Mouse (Mus musculus) C2C12 (cell line): ENCODE measurements around the gene Lrguk. TPM values are rescaled to one million over a fixed set of nuclear protein-coding genes. Genes with fewer than 3 reads are reported as not detected.

Experiments
- H3K27me3 ChIP-seq: one replicate; pipeline ENCODE4 v1.6.1; 2011; ENCODE audit not compliant: control insufficient read depth, insufficient read depth, insufficient read length
- H3K36me3 ChIP-seq: one replicate; pipeline ENCODE4 v1.6.1; 2011; ENCODE audit not compliant: control insufficient read depth, insufficient read depth
- H3K4me3 ChIP-seq: one replicate; pipeline ENCODE4 v1.5.1; 2011; ENCODE audit warnings: mild to moderate bottlenecking, control low read depth; ENCODE audit not compliant: poor library complexity, insufficient read depth, severe bottlenecking
- H3K79me2 ChIP-seq: one replicate; pipeline ENCODE4 v1.6.1; 2011; ENCODE audit not compliant: control insufficient read depth, insufficient read depth
- H3K79me3 ChIP-seq: one replicate; pipeline ENCODE4 v1.6.1; 2011; ENCODE audit warnings: low read depth, control low read depth
- H3ac ChIP-seq: one replicate; pipeline ENCODE3; 2011; ENCODE audit warnings: low read depth; ENCODE audit not compliant: control insufficient read depth, insufficient read length
- CEBPB ChIP-seq: IDR thresholded peaks from one replicate; pipeline ENCODE4 v1.6.1; 2011; ENCODE audit warnings: low read depth, mild to moderate bottlenecking, control low read depth, moderate library complexity
- CTCF ChIP-seq: IDR thresholded peaks from one replicate; pipeline ENCODE4 v1.5.1; 2011; ENCODE audit not compliant: control insufficient read depth, insufficient read depth, insufficient read length
- FOSL1 ChIP-seq: IDR thresholded peaks from one replicate; pipeline ENCODE4 v1.8.0; 2011; ENCODE audit warnings: mild to moderate bottlenecking, low read length; ENCODE audit not compliant: poor library complexity, insufficient read depth, severe bottlenecking
- MAX ChIP-seq: IDR thresholded peaks from one replicate; pipeline ENCODE4 v1.6.1; 2011; ENCODE audit warnings: mild to moderate bottlenecking, control low read depth
- MYOD1 ChIP-seq: IDR thresholded peaks from one replicate; pipeline ENCODE4 v1.6.1; 2011; ENCODE audit warnings: low read depth; ENCODE audit not compliant: control insufficient read depth, insufficient read length
- MYOG ChIP-seq: IDR thresholded peaks from one replicate; pipeline ENCODE4 v1.6.1; 2011; ENCODE audit not compliant: control insufficient read depth, insufficient read length; ENCODE audit errors: extremely low read depth
- USF1 ChIP-seq: IDR thresholded peaks from one replicate; pipeline ENCODE4 v1.6.1; 2011; ENCODE audit warnings: low read depth, mild to moderate bottlenecking, control low read depth, moderate library complexity
- polyA plus RNA-seq: library from polyadenylated mRNA; unstranded; fragments of >200 nt; fragmentation: generic; extraction: Trizol; gene quantifications from one replicate; pipeline ENCODE4 v1.2.1, GENCODE M21; 2012; ENCODE audit warnings: missing spikeins

The Lrguk gene
- polyA plus RNA-seq, 1 experiment: 0.32 TPM

DNA sequence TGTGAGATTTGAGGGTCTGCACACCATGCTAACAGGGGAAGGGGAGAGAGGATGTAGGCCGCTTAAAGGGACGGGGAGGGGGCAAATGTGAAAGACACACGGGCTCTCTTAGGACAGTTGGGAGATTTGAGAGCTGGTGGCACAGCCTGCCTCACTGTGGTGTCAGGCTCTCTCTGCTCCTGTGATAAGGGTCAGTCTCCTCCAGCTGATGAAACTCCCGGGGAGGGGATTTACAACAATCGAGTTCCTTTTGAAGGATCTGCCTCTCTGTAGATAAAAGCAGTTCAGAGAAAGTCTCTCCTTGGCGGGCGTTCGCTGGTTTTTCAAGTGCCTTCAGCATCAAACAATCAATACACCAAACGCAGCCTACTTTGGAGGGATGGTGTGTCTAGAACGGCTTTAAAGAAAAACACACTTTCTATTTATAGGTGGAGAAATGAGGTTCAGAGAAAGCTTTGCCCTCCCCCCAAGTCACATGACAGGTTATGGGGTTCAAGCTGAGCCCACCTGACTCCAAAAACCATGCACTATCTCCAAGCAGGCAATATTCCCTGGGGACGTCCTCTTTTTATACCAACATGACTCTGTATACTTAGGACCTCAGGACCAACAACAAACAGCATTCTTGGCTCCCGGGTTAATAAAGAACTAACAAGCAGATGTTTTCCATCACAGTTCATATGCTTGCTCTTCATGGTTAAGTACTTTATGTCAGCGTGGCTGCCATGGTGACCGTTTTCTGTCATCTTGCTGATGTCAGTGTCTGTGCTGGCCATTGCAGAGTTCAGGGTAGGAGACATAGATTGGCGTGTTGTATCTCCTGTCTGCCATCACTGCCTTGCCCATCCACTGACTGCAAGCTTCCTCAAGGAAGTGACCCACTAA lies 5.6 kb downstream of the Lrguk start:
- Histone ChIP-seq H3K79me3 (no peaks in the 10 kb centered on the region), H3K36me3 (no peaks in the 10 kb centered on the region), H3K79me2 (no peaks in the 10 kb centered on the region), H3ac (no peak overlapping the region), H3K27me3 (no peaks in the 10 kb centered on the region), H3K4me3 (no peak overlapping the region)
- no peak for TF ChIP-seq MYOD1
- no peak for TF ChIP-seq MYOG
- no peak for TF ChIP-seq FOSL1
- TF ChIP-seq CTCF: no peak
- no peak for TF ChIP-seq USF1

DNA sequence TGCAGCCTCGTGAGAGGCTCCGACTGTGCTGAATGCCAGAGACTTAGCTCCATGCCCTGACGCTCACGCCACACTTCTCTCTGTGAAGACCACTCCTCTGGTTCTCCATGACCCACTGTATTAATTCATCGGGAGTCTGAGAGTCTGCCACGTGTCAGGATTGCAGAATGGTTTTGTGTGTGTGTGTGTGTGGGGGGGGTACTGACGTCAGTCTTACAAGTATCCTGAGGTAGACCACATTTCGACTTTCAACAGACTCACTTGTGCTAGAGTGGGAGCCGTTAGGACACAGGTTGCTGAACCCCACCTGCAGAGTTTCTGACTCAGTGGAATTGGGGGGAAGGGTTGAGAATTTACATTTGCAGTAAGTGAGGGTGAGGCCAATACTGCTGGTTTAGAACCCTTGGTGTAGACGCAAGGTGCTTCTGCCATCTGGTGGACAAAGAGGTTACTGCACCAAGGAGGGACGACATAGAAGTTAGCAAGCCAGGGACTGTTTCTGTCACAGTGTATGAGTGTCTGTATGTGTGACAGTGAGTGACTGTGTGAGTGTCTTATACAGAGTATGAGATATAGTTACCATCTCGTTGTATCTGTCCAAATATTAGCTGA lies 11.5 kb downstream of the Lrguk start:
- H3K4me3 ChIP-seq: no peak overlapping the region
- TF ChIP-seq MYOG: no peak
- TF ChIP-seq CTCF: peak; percentile 70
- H3K27me3 ChIP-seq: no peaks in the 10 kb centered on the region
- no peaks in the 10 kb centered on the region for H3K36me3 ChIP-seq
- H3K79me2 ChIP-seq: no peaks in the 10 kb centered on the region
- H3ac ChIP-seq: no peak overlapping the region
- H3K79me3 ChIP-seq: no peaks in the 10 kb centered on the region

DNA sequence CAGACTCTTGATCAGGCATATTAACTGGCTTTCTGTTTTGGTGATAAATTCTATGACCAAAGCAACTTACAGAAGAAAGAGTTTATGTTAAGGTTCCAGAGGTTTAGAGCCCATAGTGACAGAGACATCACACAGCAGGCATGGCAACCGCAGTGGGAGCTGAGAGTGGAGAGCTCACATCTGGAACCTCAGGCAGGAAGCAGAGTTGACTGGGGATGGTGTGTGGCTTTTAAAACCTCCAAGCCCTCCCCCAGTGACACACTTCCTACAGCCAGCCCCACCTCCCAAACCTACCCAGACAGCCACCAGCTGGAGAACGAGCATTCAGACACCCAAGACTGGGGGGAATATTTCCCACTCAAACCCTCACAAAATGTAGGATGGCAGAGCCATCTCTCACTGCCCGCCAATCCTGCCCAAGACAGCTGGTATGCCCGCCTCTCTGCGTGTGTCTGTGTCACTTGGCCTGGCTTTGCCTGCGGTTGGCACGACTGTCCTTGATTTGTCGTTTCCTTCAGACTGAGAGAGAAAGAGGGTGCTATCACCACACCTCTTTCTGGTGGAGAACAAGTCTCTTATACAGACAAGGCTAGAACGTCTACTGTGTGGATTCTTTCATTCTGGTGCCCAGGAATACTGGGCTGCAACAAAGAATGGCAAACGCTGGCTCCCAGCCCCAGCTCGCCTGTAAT lies 12.5 kb downstream of the Lrguk start:
- H3K36me3 ChIP-seq: no peaks in the 10 kb centered on the region
- no peaks in the 10 kb centered on the region for H3K27me3 ChIP-seq
- H3K4me3 ChIP-seq: no peak overlapping the region
- H3K79me2 ChIP-seq: no peaks in the 10 kb centered on the region
- no peak overlapping the region for H3ac ChIP-seq
- H3K79me3 ChIP-seq: no peaks in the 10 kb centered on the region
- no peak for TF ChIP-seq MYOD1
- TF ChIP-seq CEBPB: no peak
- no peak for TF ChIP-seq CTCF
- no peak for TF ChIP-seq MAX
- TF ChIP-seq FOSL1: no peak
- no peak for TF ChIP-seq USF1
- no peak for TF ChIP-seq MYOG

DNA sequence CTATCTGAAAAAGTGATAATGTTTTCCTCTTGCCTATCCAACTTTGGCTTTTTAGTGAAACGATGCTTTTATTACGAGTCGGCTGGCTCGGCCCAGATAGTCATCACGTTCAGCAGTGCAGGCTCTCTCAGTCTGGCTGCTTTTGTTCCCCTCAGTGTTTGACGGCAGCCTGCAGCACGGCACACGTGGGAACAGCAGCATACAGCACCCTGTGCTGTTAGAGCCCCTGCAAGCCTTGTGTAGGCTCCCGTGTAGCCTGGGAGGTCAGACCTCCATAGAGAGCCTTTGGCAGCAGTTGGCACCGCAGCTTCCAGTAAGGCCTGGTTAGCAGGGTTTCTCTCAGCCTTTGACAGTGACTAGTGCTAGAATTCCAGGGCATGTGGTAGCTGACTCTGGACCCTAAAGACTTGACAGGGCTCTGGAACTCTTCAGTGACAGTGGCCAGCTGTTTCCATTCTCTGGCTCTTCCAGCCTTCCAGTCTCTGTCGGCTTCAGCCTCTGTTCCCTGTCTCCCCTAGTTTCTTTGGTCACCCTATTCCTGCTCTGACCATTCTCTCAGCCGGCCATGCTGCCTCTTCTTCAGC lies 15.1 kb downstream of the Lrguk start:
- Histone ChIP-seq H3ac (no peak overlapping the region), H3K4me3 (no peak overlapping the region), H3K27me3 (no peaks in the 10 kb centered on the region), H3K79me2 (no peaks in the 10 kb centered on the region), H3K36me3 (no peaks in the 10 kb centered on the region), H3K79me3 (no peaks in the 10 kb centered on the region)
- TF ChIP-seq CEBPB (no peak), MYOD1 (no peak), FOSL1 (no peak), CTCF (no peak), MAX (no peak), USF1 (no peak), MYOG (no peak)

GRCm38 (mm10) chr6:34044846-34045540 lies 15.7 kb downstream of the Lrguk start:
- TF ChIP-seq MAX (no peak), CTCF (no peak), FOSL1 (no peak), MYOG (no peak), USF1 (no peak), CEBPB (no peak), MYOD1 (no peak)
- Histone ChIP-seq H3K36me3 (no peaks in the 10 kb centered on the region), H3K4me3 (no peak overlapping the region), H3K79me3 (no peaks in the 10 kb centered on the region), H3K27me3 (no peaks in the 10 kb centered on the region), H3K79me2 (no peaks in the 10 kb centered on the region), H3ac (no peak overlapping the region)
